Mouse (Mus musculus) thymus, postnatal 14 days (tissue): ENCODE data around the gene Olfr56.

Experiments used
- DNase-seq: peaks from one replicate; pipeline ENCODE4 v3.0.0; 2021

Olfr56 gene

DNA sequence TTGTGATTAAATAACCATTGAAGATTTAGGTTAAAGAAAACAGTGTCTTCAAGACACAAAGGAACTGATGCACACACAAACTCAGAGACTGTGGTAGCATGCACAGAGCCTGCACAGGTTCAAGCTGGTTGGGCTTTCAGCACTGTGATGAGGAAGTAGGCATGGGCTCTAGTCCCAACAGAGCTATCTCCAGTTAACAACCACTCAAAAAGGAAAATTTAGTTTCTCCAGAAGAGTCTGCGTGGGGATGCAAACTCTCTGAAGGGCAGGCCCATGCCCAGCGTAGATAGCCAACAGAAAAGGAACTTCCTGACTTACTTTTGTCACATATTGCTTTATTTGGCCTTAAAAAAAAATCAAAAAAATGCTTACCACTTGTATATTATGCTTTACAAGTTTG lies 114.1 kb downstream of the Olfr56 start:
- DNase-seq, result no peak

DNA sequence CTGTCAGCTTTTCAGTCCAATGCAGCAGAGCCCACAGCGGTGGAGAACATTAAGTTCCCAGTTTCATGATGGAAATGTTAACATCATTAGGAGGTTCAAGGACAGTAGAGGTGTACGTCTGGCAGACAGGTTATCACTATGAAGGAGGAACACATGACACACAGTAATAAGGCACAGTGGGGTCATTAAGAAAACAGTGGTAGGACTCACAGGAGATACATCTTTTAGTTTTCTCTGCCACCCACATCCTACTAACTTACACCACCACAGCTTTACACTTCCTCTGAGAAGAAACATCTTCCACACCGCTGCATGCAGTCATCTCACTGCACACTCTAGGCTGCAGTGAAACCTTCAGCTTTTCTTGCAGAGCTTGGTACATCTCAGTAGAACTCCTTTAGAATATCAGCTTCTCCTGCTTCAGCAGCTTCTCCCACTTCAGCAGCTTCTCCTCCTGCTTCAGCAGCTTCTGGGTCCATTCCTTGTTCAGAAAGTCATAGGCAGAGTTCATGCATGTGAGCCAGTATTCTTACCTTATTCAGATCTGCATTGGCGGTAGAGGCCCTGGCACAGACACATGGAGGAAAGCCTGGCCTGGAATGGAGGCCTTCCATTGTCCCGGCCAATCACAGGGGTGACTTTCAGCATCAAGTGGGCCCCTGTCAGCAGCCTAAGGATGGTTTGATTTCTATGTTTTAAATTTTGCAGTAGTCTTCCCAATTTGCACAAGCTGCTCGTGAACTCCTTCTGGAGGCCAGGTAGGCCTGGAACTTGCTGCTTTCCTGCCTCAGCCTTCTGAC lies 115.4 kb downstream of the Olfr56 start:
- DNase-seq, result peak; percentile 69

DNA sequence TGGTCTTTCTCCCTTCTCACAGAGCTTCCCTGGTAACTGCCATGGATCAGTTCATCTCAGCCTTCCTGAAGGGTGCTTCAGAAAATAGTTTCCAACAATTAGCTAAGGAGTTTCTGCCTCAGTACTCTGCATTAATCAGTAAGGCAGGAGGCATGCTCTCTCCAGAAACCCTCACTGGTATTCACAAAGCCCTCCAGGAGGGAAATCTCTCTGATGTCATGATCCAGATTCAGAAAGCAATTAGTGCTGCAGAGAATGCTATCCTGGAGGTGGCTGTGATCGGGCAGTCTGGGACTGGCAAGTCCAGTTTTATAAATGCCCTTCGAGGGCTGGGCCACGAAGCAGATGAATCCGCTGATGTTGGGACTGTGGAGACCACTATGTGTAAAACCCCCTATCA lies 116.7 kb downstream of the Olfr56 start:
- DNase-seq, result no peak

DNA sequence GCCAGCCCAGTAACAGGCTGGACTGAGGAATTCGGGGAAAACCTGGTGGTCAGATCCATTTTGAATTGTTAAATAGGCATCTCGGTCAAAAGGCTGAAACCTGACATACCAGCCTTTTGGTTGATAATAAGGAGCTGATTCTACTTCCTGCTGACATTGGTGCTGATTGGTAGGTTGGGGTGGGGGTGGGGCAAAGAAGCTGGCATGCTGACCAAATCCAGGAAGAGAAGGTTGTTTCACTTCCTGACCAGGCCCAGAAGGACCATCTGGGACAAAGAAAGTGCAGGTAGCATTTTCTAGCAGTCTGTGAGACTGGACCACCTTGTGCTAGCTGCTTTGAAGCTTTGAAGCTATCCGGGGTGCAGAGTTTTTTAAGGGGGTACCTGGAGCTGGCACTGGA lies 121.7 kb downstream of the Olfr56 start:
- no peak for DNase-seq

DNA sequence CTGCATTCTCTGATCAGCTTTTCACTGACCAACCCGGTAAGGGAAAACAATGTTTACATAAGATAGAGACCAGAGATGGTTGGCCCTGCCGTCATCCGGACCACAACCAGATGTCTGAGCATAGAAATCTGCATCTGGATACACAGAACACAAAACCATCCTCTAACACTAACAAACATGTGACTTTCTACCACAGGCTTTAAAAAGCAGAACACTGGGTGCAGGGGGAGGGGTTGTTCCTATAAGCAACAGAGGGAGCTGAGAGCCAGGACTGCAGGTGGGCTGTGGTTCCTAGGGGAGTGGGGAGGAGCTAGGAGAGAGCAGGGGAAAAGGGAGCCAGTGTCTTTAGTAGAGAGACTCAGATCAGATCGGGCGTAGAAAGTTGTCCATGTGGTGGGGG lies 122.8 kb downstream of the Olfr56 start:
- peak; percentile 77 for DNase-seq

DNA sequence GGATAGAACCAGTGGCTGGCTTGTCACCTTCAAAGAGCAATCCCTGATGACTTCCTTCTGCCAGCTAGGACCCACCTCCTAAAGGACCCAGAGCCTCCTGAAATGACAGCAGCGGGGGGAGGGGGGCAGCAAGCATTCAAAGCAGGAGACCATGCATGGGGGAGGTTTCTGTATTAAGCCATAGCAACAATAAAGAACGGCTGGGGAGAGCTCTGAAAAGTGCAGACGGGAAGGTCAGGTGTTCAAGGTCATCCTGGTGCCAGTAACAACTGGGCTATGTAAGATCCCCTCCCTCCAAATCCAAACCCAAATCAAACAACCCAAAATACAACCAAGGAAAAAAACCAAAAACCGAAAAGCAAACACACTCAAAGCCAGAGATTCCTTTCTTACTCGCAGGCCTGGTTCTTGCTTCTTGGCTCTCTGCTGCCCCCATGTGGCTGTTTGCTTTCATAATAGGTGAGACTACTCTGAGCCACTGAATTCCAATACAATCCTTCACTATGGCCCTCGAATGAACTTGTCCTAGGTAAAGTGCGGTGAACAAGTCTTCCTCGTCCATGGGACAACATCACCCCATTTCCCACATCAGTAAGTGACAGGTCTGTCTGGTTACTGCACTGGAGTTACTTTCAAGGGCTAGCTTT lies 124.5 kb downstream of the Olfr56 start:
- DNase-seq, result peak; percentile 93

DNA sequence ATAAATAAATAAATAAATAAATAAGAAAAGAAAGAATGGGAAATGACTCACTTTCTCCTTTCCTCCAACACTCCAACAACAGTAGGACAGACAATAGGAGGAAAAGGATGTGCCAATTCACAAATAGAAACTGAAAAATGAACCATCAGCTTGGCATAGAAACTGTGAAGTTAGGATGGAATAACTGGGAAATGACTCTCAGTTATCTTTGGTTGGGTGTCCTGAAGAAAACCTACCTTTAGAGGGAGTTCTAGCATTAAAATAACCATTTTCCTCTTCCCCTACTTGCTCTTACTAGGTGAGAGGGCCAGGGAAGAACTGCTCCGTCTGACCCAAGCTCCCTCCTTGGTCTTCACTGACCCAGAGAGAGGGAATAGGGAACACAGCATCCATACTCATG lies 127.1 kb downstream of the Olfr56 start:
- DNase-seq, result no peak

DNA sequence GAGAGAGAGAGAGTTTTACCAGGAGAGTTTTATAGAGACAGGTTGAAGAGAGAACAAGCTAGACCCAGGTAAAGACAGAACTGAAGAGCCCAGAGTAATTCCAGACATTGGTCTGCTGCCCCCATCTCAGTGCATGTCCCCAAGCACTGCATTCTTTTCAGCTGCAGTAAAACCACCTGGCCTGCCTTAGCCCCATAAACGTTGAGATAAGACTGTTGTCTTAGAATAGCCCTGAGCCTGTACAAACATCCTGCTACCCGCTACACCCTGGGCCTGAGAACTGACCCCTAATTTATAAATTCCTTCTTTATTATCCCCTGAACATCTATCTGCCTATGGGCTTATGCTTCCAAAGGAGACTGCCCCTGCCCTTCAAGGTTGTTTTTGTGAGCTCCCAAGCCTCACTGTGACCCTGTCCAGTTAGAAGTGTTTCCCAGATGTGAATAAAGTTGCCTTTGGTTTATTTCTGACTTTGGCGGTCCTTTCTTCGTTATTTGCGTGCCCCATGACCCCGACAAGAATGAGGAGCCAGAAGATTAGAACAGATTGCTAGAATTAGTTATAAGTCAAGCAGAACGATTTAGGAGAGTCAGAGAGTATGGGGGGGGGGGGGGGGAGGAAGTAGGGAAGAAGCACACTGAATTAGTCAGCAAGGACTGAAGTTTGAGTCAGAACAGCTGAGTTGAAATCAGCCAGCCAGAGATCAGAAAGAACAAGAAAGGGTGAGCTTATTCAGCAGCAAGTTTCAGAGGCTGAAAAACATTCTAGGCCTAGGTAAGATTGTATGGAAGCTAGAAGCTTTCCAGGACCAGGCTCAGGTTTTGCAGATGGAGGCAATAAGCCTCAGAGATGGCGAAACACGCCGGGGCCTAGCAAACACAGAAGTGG lies 129.2 kb downstream of the Olfr56 start:
- DNase-seq, result no peak

DNA sequence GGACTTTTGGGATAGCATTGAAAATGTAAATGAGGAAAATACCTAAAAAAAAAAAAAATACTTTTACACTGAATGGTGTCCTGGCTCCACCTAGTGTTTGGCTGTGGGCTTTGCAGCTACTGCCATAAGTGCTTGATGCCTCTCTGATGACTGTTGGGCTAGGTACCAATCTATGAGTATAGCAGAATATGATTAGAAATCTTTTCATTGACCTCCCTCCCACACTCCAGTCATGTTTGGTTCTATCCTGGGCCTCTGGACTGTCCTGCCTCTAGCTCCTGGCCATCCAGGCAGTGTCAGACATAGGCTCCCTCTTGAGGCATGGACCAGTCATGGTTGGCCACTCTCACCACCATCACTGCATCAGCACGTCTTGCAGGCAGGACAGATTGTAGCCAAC lies 130.1 kb downstream of the Olfr56 start:
- DNase-seq, result peak; percentile 67

DNA sequence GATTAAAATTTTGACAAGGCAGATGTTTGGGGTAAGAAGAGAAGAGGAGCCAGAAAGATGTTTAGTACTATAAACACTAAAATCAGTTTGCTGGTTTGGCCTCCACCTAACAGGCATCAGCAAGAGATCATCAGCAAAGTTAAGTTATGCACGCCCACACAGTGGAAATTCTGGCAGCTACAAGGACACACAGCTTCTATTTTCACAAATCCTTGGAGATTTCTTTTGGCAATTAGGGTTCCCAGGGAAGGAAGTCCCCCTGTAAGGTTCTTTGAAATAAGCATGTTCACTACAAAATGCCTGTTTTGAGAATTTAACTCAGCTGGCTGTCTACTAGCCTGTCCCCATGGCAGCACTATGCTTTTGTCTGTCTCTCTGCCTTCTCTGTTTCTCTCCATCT lies 132.3 kb downstream of the Olfr56 start:
- DNase-seq, result no peak

DNA sequence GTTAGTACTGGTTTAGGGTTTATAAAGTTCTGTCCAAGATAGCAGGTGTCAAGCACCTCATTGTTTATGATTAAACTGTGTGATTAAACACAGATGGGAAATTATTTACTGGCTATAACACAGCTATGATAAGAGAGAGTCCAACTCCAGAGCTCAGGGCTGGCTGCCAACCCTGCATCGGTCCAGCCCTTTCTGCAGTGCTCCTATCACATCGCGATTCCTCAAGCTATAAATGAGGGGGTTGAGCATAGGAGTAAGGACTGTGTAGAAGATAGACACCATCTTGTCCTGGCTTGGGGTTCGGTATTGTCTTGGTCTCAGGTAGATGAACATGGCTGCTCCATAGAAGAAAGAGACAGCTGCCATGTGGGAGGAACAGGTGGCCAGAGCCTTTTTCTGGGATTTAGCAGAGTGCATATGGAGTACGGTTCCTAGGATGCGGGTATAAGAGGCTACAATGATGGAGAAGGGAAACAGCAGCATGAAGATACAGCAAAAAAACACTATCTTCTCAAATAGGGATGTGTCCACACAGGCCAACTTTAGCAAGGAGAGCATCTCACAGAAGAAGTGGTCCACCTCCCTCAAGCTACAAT lies 134.0 kb downstream of the Olfr56 start:
- DNase-seq, result no peak

DNA sequence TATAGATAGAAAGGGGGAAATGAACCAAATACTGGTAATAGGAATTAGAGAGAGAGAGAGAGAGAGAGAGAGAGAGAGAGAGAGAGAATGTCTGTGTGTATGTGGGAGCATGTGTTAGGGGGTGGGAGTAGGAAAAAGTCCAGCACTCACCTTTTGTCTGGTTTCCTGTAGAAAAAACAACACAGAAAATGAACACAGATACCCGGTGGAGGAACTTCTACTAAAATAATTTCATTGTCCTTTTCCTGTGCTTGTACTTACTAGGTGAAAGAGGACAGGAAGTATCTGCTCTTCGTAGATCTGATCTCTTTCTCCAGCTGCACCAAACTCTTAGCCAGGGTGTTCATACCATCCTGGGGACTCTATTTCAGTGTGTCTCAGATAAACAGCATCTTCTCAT lies 135.5 kb downstream of the Olfr56 start:
- DNase-seq, result no peak

DNA sequence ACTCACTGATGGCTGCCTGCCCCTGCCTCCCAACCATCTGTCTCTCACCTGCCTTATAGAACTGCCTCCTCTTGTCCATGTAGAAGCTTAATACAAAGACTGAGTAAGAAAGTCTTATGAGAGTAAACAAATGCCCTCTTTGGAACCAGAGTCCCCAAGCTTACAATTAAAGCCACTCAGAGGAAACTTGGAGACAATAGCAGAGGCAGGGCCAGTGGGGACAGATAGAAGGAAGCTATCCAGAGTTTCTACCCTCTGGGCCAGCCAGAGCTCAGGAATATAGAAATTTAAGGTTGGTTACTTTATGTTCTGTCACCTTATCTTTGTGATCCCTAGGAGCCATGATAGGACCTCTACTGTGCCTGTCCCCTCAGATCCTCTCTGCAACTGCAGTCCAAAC lies 136.1 kb downstream of the Olfr56 start, which contains the start of gene Olfr1396:
Gene Olfr1396, minus strand, starts transcription at position 101 of the 400 bp plus-strand sequence.
- no peak for DNase-seq

DNA sequence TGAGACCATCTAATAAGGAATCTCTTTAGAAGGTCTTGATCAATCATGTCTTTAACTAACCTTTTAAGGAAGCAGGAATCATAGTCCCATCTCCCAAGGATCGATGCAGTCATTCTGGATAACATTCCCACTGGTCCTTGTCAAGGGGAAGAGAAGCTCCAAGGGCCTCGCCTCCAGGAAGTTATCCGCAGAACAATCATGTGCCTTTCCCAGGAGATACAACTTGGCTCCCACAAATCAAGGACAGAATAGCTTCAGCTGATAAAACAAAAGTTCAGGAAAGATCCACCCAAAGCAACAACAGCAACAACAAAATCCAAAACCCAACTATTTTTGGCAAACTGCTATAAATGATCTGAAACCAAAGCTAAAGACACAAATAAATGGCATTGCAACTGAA lies 140.9 kb downstream of the Olfr56 start:
- no peak for DNase-seq

DNA sequence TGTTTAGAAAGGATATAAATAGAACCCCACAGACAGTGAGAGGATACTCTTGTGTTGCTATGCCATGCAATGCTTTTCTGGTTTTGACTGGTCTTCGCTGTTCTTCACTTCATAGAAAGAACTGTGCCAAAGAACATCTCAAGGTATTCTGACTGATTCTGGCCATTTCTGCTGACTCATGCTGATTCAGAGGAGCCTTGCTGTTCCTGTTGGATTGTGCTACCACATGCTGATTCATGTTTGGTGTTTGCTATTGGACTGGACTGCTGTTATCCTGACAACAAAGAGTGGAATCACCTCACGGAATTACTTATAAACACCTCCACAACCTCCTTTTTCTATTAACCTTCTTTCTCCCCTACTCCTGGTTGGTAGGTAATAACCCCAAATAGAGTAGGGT lies 145.5 kb downstream of the Olfr56 start:
- DNase-seq, result no peak

DNA sequence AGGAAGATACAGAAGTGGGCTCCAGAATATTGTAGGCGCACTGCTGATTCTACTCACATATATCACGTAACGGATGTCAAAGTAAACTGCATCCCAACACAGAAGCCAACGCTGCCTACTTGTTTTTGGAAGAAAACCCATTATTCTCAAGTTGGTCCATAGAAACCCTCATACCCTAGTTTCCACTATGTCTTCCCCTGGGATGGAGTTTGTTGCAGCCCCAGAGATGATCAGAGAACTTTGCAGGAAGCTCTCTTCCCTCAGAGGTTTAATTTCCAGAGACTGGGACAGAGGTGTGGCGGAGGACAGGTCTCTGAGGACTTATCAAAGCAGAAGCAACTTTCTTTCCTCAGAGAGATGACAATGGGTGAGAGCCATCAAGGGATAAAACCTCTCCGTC lies 163.3 kb downstream of the Olfr56 start, which contains the start of gene Olfr1395:
Gene Olfr1395, plus strand, starts transcription at position 301 of the 400 bp plus-strand sequence.
- no peak for DNase-seq

DNA sequence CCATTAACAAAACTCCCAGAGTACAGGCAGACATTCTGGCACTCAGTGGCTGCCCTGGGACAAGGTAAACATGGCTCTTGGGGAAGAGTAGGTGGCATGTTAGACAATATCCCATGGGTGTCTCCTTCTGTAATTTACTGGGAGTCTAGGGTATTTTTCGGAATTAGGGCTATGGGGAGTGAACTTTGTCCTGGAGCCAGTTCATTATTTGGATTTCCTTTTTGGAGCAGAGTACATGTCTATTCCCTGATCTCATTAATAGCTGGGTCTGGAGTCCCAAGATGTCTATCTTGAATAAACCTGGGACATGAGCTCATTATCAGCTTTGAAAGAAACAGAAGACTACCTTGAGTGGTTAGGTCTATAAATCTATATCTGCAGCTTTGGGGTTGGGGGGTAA lies 175.4 kb downstream of the Olfr56 start, which contains the start of gene Olfr1394:
Gene Olfr1394, plus strand, starts transcription at position 301 of the 400 bp plus-strand sequence.
- no peak for DNase-seq

DNA sequence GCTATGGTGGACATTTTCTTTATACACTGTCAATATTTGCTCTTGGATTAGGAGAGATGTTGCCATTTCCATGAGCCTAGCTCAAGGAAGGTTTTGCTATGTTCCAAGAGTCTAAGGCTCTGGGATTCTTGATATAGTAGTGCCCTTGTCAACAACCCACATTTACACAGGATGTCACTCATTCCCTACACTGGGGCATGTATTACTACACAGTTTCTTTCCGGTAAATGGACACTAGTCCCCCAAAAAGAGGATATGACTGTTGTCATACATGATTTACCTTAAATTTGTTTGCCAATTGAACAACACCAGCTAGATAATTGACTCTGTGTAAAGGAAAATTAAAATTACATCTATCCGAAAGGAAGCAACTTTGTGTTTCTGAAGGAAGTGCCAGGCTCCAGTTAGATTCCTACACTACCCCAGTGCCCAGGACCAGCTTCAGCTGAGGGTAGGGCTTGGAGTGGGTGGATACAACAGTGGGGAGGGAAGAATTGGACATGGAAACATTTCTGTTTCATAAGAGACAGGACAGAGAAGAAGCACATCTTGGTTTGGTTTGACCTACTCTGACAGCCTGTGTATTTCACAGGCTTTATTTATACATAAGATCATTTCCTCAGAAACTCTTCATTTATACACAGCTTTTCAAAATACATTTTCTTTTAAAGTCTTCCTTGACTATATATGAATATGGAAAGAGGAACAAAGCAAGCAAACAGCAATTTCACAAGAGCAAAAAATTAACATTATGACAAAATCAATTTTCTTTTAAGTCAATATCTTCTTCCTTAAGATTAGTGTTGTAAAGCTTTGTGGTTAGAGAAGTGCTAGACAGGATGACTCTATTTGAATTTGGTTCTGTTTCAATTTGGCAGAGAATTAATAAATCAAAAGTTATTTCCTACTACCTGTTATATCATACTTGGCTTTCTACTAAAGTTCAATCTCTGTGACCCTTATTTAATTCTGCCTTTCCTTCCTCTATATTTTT lies 178.4 kb downstream of the Olfr56 start:
- no peak for DNase-seq

DNA sequence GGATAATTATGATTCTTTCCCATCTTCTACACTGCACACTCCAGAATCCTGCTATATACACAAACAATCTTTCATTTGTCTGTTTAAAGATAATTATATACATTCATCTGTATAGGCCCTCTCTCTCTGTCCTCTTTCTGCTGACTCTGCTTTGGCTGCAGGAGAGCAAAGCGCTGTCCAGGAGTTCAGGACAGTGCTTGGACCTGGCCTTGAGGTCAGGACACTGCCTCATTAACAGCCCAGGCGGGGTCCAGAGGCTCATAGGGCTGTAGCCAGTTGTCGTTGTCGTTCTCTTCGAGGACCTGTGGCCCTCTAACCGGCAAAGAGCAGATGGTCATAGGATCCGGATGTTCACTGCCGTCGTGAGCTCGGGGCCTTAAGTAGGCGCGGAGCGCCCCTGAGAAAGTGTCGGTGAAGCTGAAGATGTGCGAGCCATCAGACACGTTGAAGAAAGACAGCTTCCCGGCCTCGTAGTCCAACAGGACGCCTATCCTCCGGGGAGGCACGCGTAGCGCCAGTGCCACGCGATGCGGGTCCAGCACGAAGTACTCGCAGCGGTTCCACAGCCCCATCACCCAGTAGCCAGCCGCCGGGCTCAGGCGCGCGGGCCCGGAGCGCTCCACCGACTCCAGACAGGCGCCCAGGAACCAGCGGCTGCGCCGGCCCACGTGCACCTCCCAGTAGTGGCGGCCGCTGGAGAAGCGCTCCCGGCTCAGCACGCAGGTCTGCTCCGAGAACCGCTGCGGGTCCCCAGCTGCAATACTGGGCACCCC lies 190.3 kb downstream of the Olfr56 start:
- DNase-seq, result peak; percentile 7

DNA sequence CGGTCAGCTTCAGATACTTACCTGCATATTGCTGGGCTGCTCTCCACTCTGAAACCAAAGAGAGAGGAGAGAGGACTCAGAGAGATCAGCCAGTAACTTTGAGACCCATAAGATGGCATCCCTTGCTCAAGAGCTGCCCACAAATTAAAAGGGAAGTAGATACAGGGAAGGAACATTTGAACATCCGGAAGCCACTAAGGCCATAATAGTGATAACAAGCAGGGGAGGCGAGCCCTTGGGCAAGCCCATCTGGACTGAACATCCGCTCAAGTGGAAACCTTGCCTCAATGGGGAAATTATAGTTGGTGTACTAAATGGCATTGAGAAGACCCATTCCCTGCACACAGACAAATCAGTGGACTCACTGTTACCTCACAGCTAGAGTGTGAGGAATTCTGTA lies 191.9 kb downstream of the Olfr56 start:
- DNase-seq, result no peak

DNA sequence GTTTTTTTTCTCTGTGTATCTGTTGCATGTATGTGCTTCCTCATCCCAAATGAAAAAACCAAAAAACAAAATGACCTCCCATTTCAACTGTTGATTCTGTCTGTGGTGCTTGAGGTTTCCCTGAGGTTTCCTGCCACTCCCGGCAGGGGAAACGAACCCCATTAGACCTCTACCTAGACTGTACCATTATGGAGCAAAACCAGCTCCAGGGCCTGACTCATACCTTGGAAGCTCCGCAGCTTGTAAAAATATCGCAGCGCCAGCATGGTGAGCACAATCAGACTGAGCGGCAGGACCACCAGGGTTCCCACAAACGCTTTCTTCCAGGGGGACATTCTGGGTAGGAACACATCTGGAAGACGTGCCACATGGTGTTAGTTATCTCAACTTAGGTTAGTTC lies 196.7 kb downstream of the Olfr56 start:
- peak; percentile 26 for DNase-seq
